Mouse (Mus musculus) hindbrain, embryonic 12.5 days (tissue): ENCODE results near the gene Pepd. TPM values are rescaled to one million over a fixed set of nuclear protein-coding genes. Genes with fewer than 3 reads are reported as not detected.

ENCODE experiments used
- ATAC-seq: fragments of 200-750 bp; cut with Nextera tagmentation; 2 replicates; pipeline ENCODE4 v1.8.0; 2017; ENCODE audit warnings: moderate TSS enrichment; ENCODE audit not compliant: low FRiP score
- H3K27ac ChIP-seq: fragments of 300-500 bp; sonication (generic); 2 replicates; pipeline ENCODE4 v1.5.1; 2016; ENCODE audit warnings: mild to moderate bottlenecking
- H3K27me3 ChIP-seq: fragments of 300-500 bp; sonication (generic); 2 replicates; pipeline ENCODE4 v1.6.1; 2016; ENCODE audit warnings: mild to moderate bottlenecking
- H3K36me3 ChIP-seq: fragments of 300-500 bp; sonication (generic); 2 replicates; pipeline ENCODE4 v1.6.1; 2016; ENCODE audit warnings: mild to moderate bottlenecking
- H3K4me1 ChIP-seq: fragments of 300-500 bp; sonication (generic); 2 replicates; pipeline ENCODE4 v1.6.1; 2016
- H3K4me2 ChIP-seq: fragments of 300-500 bp; sonication (generic); replicated peaks from 2 replicates; pipeline ENCODE4 v1.6.1; 2016; ENCODE audit warnings: mild to moderate bottlenecking
- H3K4me3 ChIP-seq: fragments of 300-500 bp; sonication (generic); 2 replicates; pipeline ENCODE4 v1.5.1; 2016; ENCODE audit warnings: mild to moderate bottlenecking
- H3K9ac ChIP-seq: fragments of 300-500 bp; sonication (generic); 2 replicates; pipeline ENCODE4 v1.6.1; 2016; ENCODE audit warnings: mild to moderate bottlenecking, moderate library complexity
- H3K9me3 ChIP-seq: fragments of 300-500 bp; sonication (generic); replicated peaks from 2 replicates; pipeline ENCODE4 v1.6.1; 2016; ENCODE audit warnings: mild to moderate bottlenecking
- WGBS: fragments of 180-500 bp; shearing (Covaris S2); methylation state at CpG from one replicate; pipeline ENCODE4 v1.1.7; 2016; 5-methylcytosine and 5-hydroxymethylcytosine counted together
- polyA plus RNA-seq: library from polyadenylated mRNA; unstranded; fragments of >200 nt; fragmentation: Nextera tagmentation; extraction: Ambion mirVana; gene quantifications from 2 replicates; pipeline ENCODE4 v1.2.1, GENCODE M21; 2016

Gene Pepd
- polyA plus RNA-seq, 1 experiment from 2014 or later = 55.6 TPM

DNA sequence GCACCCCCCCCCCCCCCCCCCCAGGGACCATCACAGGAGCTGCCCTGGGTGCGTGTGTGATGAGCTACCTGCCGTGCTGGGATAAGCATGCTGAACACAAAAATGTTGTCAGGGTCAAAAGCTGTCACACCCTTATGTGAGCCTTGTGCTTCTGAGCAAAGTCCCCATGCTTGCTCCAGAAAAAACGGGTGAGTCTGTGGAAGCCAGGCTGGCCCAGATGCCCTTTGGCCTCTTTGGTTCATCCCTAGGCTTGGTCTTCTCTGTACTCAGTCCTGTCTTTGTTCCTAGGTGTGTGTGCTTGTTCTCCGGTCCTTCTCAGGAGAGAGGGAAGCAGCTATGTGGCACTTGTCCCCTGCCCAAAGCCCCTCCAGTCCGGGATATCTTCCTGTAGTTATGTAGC, 3.4 kb downstream of the Pepd start:
- 94% methylated on average over 3 of the region's 5 CpGs for WGBS
- no peaks in the 10 kb centered on the region for H3K27me3 ChIP-seq
- H3K4me3 ChIP-seq = no peak overlapping the region
- no peak overlapping the region for H3K27ac ChIP-seq
- H3K9me3 ChIP-seq = no peaks in the 10 kb centered on the region
- H3K4me2 ChIP-seq = no peak overlapping the region
- no peak overlapping the region for H3K9ac ChIP-seq
- peaks cover 22% of the 10 kb centered on the region for H3K4me1 ChIP-seq
- no peaks in the 10 kb centered on the region for H3K36me3 ChIP-seq
- no peak for ATAC-seq

DNA sequence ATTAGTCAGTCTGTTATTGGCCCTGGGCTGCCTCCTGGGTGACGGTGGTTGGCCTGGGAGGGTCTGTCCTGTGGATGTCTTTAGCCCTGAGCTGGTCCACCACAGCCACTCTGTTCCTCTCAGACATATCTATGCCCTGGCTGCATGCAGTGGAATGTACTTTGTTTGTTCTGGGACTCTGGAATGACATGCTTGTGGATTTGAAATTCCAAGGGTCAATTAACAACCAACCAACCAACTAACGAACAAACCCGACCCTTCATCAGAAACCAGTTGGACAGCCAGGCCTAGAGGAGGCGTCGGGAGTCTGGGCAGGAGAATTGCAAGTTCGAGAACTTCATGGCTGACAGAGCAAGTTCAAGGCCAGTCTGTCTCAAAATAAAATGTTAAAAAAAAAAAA, 5.4 kb downstream of the Pepd start:
- H3K4me2 ChIP-seq = no peak overlapping the region
- ATAC-seq = no peak
- H3K36me3 ChIP-seq = no peaks in the 10 kb centered on the region
- no peaks in the 10 kb centered on the region for H3K9me3 ChIP-seq
- H3K9ac ChIP-seq = no peak overlapping the region
- peaks cover 11% of the 10 kb centered on the region for H3K4me1 ChIP-seq
- 77% methylated on average over 6 of the region's 6 CpGs for WGBS
- no peak overlapping the region for H3K27ac ChIP-seq
- no peaks in the 10 kb centered on the region for H3K27me3 ChIP-seq
- no peak overlapping the region for H3K4me3 ChIP-seq

DNA sequence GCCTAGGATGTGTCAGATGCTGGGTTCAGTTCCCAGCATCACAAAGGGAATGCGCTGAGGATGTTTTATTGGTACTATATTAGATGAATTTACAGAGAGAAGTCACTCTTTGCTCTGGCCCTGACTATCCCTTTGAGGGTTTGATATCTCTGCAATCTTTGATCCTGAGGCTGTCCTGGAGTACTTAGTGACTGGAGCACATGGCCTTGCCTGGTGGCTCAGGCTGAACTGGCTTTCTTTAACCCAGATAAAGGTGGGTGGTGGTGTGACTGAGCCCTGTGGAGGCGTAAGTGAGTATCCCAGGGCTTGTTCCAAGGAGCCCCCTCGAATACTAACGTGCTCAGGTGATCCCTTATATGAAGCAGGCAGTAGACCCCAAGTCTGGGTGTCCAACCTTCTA, 5.8 kb downstream of the Pepd start:
- ATAC-seq = no peak
- Histone ChIP-seq H3K36me3 (no peaks in the 10 kb centered on the region), H3K4me2 (no peak overlapping the region), H3K4me3 (no peak overlapping the region), H3K9ac (no peak overlapping the region), H3K27me3 (no peaks in the 10 kb centered on the region), H3K27ac (no peak overlapping the region), H3K4me1 (peaks cover 7% of the 10 kb centered on the region), H3K9me3 (no peaks in the 10 kb centered on the region)
- WGBS = 97% methylated on average over 4 of the region's 4 CpGs

DNA sequence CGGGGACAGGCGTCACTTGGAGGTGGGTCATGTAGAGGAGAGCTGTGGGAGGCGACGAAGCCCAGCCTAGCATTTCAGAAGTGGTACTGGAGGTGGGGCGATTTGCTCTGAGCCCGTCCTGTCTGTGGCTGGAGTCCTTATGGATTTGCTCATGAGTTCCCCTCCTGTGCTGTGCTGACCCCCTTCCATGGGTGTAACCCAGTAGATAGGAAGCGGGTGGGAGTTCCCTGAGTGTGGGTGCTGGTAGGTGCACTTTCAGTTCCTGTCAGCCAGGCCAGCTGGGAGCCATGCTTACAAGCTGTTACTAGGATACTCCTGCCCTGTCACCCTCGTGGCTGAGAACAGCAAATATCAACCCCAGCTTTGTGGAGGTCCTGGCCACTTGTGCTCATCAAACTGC, 6.2 kb downstream of the Pepd start:
- no peak overlapping the region for H3K9ac ChIP-seq
- no peaks in the 10 kb centered on the region for H3K36me3 ChIP-seq
- H3K4me2 ChIP-seq = no peak overlapping the region
- H3K27ac ChIP-seq = no peak overlapping the region
- no peak overlapping the region for H3K4me3 ChIP-seq
- 0 out of 2 replicates have a peak, but pooled peaks cover 5% of the 10 kb centered on the region for H3K4me1 ChIP-seq
- WGBS = 84% methylated on average over 8 of the region's 8 CpGs
- H3K27me3 ChIP-seq = no peaks in the 10 kb centered on the region
- ATAC-seq = no peak
- H3K9me3 ChIP-seq = no peaks in the 10 kb centered on the region

DNA sequence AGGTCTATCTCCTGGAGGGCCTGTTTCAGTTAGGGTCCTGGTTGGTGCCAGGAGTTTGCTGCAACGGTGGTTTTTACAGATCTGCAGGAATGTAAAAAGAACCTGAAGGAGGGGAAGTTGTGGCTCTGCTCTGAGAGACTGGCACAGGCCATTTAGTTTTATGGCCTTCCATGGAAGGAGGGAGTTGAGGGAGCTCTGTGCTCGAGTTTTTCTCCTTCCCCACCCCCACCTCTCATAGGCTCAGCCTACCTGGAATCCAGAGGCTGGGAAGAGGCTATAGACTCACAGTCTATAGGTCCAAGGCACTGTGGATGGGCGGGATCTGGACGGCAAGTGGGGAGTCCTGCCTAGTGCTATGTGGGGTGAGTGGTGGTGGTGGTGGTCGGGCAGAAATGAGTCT, 6.9 kb downstream of the Pepd start:
- ATAC-seq = no peak
- Histone ChIP-seq H3K36me3 (no peaks in the 10 kb centered on the region), H3K27ac (no peak overlapping the region), H3K4me1 (0 out of 2 replicates have a peak, but pooled peaks cover 8% of the 10 kb centered on the region), H3K9me3 (no peaks in the 10 kb centered on the region), H3K4me2 (no peak overlapping the region), H3K9ac (no peak overlapping the region), H3K4me3 (no peak overlapping the region), H3K27me3 (no peaks in the 10 kb centered on the region)
- 80% methylated on average over 5 of the region's 5 CpGs for WGBS

DNA sequence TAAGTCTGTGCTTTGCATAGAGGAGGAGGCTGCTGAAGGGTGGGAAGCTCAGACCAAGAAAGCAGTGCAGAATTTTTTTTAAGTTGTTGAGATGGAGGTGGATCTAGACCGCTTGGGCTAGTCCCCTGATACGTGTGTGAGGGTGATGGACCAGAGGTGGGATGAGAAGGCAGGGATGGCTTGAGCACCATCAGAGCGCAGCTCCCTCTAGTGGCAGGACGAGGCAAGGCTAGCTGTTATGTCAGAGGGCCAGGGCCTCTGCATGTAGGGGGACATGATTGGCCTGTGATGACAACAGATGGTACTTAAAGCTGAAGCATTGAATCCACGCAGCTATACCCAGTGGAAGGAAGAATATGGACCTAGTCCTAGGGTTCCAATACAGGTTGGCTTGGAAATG, 7.6 kb downstream of the Pepd start:
- Histone ChIP-seq H3K27ac (no peak overlapping the region), H3K4me3 (no peak overlapping the region), H3K9me3 (no peaks in the 10 kb centered on the region), H3K27me3 (no peaks in the 10 kb centered on the region), H3K4me1 (0 out of 2 replicates have a peak, but pooled peaks cover 8% of the 10 kb centered on the region), H3K36me3 (no peaks in the 10 kb centered on the region), H3K4me2 (no peak overlapping the region), H3K9ac (no peak overlapping the region)
- WGBS = 52% methylated on average over 5 of the region's 5 CpGs
- ATAC-seq = no peak

DNA sequence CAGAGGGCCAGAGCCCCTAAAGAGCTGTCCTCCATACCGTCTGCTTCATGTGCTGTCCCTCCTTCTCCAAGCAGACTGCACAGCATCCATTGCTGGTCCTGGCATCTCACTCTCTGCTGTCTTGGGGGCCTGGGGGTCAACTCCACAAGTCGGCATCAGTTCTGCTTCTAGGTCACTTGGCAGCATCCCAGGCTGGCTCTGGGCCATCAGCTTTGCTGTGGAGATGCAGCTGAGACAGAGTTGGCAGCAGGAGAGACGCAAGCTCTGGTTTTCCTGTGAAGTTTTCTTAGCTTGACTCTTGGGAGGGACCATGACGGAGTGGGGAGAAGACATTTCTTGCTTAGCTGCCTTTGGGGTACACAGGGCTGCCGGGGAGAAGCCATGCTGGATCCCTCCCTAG, 13.0 kb downstream of the Pepd start:
- no peaks in the 10 kb centered on the region for H3K9me3 ChIP-seq
- no peak overlapping the region for H3K27ac ChIP-seq
- no peak overlapping the region for H3K4me2 ChIP-seq
- peaks cover 11% of the 10 kb centered on the region; the same call in 1 of the 2 replicates for H3K36me3 ChIP-seq
- no peak for ATAC-seq
- no peak overlapping the region for H3K9ac ChIP-seq
- no peaks in the 10 kb centered on the region for H3K27me3 ChIP-seq
- H3K4me3 ChIP-seq = no peak overlapping the region
- WGBS = 85% methylated on average over 5 of the region's 5 CpGs
- peaks cover 17% of the 10 kb centered on the region for H3K4me1 ChIP-seq

DNA sequence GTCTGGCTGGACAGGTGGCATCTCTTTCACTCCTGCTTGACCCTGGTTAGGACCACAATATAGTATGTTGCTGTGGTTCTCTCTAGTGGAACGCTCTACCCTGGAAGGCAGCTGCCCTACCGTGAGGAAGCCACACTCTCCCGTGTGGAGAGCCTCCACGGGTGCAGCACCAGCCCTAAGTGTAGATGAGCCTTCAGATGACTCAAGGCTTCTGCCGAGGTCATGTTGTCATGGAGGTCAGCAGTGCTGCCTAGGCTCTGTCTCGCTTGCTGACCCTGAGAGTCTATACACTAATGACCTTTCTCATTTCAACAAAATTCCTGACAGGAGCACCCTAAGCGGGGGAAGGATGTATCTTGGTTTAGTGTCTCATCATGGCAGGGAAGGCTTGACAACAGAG, 13.8 kb downstream of the Pepd start:
- ATAC-seq = no peak
- WGBS = 89% methylated on average over 7 of the region's 7 CpGs
- peaks cover 11% of the 10 kb centered on the region; the same call in 1 of the 2 replicates for H3K36me3 ChIP-seq
- H3K9me3 ChIP-seq = no peaks in the 10 kb centered on the region
- H3K4me1 ChIP-seq = peaks cover 25% of the 10 kb centered on the region
- no peaks in the 10 kb centered on the region for H3K27me3 ChIP-seq
- H3K27ac ChIP-seq = no peak overlapping the region
- H3K4me2 ChIP-seq = no peak overlapping the region
- no peak overlapping the region for H3K9ac ChIP-seq
- H3K4me3 ChIP-seq = no peak overlapping the region

DNA sequence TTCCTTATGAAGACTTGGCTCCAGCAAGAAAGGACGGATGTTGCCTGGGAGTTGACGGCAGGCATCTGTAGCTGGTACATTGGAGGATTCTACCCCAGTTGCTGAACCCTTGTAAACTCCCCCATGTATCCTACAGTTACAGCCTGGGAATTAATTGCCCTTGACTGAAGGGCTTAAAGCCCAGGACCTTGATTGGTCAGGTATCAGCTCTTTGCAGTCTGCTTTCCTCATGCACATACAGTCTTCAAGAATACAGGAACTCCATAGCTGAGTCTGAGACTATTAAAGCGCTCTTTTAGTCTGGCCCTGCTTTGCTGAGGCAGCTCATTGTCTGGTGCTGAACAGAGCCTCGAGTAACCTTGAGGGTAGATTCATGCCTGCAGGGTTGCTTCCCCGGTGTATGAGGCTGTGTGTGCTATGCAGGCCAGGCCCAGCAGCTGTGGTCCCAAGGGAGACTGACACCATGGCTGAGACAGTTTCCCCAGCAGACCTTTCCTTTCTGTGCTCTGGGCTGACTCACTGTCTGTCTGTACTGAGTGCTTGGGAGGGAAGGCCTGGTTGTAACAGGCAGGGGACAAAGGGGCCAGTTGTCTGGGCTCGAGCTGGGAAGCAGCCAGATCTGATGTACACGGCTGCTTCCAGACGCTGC, 17.6 kb downstream of the Pepd start:
- Histone ChIP-seq H3K27ac (peak overlapping the region; percentile 84), H3K9ac (0 out of 2 replicates have a peak overlapping the region, but pooled peaks have one; percentile 13), H3K36me3 (peaks cover 13% of the 10 kb centered on the region), H3K9me3 (no peaks in the 10 kb centered on the region), H3K4me2 (no peak overlapping the region), H3K4me1 (peaks cover 34% of the 10 kb centered on the region), H3K4me3 (no peak overlapping the region), H3K27me3 (no peaks in the 10 kb centered on the region)
- ATAC-seq = peak; percentile 57
- 59% methylated on average over 8 of the region's 8 CpGs for WGBS

DNA sequence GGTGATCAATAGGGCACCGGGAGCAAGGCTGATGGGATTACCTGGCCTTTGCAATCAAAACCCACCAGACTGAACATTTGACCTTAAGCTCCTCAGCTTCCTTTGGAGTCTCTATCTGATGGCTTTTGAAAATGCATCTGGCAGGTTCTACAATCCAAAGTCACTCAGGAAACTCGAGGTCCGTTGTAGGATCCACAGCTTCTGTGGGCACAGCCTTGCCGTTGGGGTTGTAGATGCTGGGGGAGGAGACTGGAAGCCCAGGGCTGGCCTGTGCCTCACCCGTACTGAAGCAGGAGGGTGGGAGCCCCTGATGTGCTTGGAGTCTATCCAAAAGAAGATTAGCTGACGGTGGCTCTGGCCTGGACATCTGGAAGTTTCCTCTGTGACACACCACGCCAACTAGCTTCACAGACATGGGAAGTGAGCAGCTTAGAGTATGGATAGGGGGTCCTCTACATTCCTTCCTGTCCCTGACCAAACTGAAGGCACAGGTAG, 18.1 kb downstream of the Pepd start:
- H3K4me1 ChIP-seq = peaks cover 32% of the 10 kb centered on the region
- H3K4me3 ChIP-seq = no peak overlapping the region
- ATAC-seq = no peak
- no peaks in the 10 kb centered on the region for H3K9me3 ChIP-seq
- peak overlapping the region; percentile 84 for H3K27ac ChIP-seq
- H3K36me3 ChIP-seq = peaks cover 15% of the 10 kb centered on the region
- WGBS = 74% methylated on average over 7 of the region's 7 CpGs
- no peak overlapping the region for H3K4me2 ChIP-seq
- no peak overlapping the region for H3K9ac ChIP-seq
- no peaks in the 10 kb centered on the region for H3K27me3 ChIP-seq

DNA sequence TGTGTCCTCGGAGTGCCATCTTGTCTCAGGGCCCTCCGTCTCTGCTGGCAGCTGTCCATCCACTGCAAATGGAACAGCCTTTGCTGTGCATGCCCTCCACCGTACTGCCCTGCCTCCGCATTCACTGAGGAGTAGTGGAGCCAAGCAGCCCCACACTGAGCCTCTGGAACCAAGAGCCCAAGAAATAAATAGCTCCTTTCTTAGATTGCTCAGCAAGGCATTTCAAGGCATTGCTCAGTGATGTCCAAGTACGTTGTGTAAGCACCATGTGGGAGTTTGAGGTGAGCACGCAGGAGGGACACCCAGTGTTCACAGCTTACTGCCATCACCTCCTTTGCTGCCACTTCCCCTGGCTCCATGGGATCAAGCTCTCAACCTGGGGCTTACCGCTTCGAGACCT, 20.5 kb downstream of the Pepd start:
- 90% methylated on average over 8 of the region's 8 CpGs for WGBS
- Histone ChIP-seq H3K27me3 (no peaks in the 10 kb centered on the region), H3K36me3 (peaks cover 19% of the 10 kb centered on the region), H3K9me3 (peaks cover 10% of the 10 kb centered on the region; the same call in 1 of the 2 replicates), H3K9ac (no peak overlapping the region), H3K4me1 (peaks cover 32% of the 10 kb centered on the region), H3K4me3 (no peak overlapping the region), H3K27ac (no peak overlapping the region), H3K4me2 (no peak overlapping the region)
- no peak for ATAC-seq

DNA sequence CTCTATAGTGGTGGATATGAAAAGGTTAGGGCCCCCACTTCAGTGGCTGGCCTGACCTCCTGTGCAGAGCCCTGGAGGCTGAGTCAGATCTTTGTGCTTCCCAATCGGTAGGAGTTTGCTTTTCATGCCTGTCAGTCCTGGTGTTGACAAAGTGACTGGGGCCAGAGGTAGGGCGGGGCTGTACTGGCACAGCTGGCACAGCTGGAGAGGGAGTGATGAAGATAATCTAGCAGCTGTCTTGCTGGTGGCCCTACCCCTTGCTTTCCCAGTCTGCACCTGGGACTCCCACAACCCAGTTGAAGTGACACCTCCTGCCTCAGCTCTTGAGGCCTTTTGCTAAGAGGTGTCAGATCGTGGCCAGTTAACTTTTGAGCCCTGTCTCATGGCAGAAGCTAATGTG, 21.0 kb downstream of the Pepd start:
- WGBS = 56% methylated on average over 3 of the region's 3 CpGs
- no peak for ATAC-seq

DNA sequence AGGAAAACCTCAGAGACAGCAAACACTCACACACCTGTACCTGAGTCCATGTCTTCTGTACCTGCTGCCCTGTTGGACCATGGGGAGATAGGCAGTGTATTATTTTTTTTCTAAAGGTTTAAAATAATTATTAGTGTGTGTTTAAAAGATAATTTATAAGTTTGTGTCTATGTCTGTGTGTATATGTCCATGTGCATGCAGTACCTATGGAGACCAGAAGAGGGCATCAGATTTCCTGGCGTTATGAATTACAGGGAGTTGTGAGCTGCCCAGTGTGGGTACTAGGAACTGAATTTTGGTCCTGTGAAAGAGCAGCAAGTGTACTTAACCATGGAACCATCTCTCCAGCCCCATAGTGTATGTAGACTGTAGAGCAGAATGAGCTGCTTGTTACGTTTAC, 24.2 kb downstream of the Pepd start:
- Histone ChIP-seq H3K27ac (no peak overlapping the region), H3K9me3 (peaks cover 10% of the 10 kb centered on the region; the same call in 1 of the 2 replicates), H3K36me3 (peaks cover 19% of the 10 kb centered on the region), H3K4me1 (peaks cover 44% of the 10 kb centered on the region), H3K9ac (no peak overlapping the region), H3K4me2 (no peak overlapping the region), H3K27me3 (no peaks in the 10 kb centered on the region), H3K4me3 (no peak overlapping the region)
- WGBS = 85% methylated on average over 2 of the region's 2 CpGs
- ATAC-seq = no peak

More for the DNA sequence above, 21.0 kb downstream of the Pepd start:
- H3K4me3 ChIP-seq = no peak overlapping the region
- no peaks in the 10 kb centered on the region for H3K27me3 ChIP-seq
- peaks cover 19% of the 10 kb centered on the region for H3K36me3 ChIP-seq
- no peak overlapping the region for H3K9ac ChIP-seq
- no peak overlapping the region for H3K27ac ChIP-seq
- H3K4me1 ChIP-seq = peaks cover 36% of the 10 kb centered on the region
- H3K9me3 ChIP-seq = peaks cover 10% of the 10 kb centered on the region; the same call in 1 of the 2 replicates
- no peak overlapping the region for H3K4me2 ChIP-seq
